Mouse (Mus musculus) thymus, postnatal 0 days (tissue): Measurements from ENCODE around the gene Dlg4. TPM values are rescaled to one million over a fixed set of nuclear protein-coding genes. Genes with fewer than 3 reads are reported as not detected.
A peak's percentile ranks its signal among the peaks of the same experiment; 100 is the strongest.

ENCODE experiments used
- DNase-seq: peaks from one replicate; pipeline ENCODE4 v3.0.0-alpha.2; 2015; ENCODE audit warnings: low spot score
- polyA plus RNA-seq: library from polyadenylated mRNA; unstranded; fragments of >200 nt; fragmentation: Nextera tagmentation; extraction: Ambion mirVana; gene quantifications from 2 replicates; pipeline ENCODE4 v1.2.1, GENCODE M21; 2015

Gene Dlg4
- polyA plus RNA-seq = 3.8 and 6.6 TPM in 2 replicates

DNA sequence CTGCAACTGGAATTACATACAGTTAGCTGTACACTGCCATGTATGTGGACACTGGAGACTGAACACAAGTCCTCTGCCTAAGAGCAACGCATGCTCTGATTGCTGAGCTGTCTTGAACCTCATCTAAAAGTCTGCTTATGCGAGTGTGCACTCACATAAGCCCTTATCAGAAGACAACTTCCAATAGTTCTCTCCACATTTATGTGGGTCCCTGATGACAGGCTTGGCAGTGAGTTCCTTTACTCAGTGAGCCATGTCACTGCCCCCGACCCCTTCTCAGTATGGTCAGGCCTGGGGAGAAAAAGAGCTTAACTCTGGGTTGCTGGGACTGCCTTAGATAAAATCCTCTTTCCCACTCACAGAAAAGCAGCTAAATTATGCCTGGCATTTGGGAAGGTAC, at the start of gene Dlg4:
Dlg4 (plus strand) TSS at position 274 of the 400 bp plus-strand sequence.
- DNase-seq = no peak

DNA sequence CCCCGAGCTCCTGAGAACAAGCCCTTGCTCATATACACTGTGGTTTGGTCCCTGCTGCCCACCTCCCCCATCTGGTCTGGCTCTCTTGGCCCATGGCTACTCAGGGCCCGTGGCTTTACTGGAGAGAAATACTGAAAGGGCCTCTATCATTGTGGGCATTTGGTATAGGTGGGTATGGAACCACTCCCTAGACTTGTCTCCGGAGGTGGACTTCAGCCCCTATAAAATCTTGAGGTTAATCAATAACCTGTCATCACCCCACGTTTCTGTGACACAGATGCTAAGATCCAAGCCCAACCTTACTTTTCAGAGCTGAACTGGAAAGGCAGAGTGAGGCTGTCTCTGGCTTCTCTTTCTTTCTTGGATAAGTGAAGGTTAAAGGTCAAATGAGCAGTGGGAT, 47.9 kb upstream of the Dlg4 start:
- DNase-seq = no peak

DNA sequence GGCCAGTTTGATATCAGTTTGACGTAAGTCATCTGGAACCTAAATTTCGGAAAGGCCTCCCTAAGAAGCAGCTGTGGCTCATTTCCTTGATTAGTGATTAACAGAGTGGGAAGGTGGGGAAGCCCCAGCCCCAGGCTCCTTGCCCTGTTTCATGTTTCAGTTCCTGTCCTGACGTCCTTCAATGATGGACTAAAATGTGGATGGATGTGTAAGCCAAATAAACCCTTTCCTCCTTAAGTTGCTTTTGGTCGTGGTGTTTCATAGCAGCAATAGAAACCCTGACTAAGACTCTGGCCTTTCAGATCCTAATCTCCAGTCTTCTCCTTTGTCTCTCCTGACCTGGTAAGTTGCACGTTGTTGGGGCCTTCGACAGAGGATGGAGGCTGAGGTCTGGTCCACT, 46.5 kb upstream of the Dlg4 start:
- no peak for DNase-seq

DNA sequence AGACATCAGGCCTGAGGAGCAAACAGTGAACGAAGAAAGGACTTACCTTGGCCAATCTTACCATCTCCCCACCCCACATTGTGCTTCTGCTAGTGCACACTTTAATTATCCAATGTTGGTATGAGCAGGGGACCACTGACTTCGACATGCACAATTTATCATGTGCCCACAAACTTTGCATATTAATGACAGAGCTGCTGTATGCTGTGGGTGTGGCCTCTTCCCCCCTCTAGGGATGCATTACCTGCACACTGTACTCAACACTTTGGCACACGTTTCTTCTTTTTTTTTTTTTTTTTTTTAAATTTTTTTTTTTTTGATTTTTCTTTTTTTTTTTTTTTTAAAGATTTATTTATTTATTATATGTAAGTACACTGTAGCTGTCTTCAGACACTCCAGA, 46.0 kb upstream of the Dlg4 start:
- no peak for DNase-seq

DNA sequence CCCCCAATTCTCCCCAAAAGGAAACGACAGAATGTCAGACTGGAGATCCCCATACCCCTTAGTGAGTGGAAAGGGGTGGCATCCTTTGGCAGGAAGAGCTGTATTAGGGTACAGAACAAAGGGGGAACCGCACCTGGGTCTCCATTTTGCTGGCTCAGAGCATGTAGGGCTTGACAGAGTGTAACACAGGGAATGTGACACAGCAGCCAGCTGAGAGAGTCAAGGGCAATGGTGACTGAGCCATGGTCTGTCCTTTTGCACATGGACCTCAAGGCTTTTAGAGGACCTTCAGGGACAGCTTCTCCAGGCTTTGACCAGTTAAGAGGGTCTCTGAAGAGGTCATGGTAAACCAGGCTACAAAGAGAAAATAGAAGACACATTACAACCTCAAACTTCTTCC, 41.8 kb upstream of the Dlg4 start:
- no peak for DNase-seq

DNA sequence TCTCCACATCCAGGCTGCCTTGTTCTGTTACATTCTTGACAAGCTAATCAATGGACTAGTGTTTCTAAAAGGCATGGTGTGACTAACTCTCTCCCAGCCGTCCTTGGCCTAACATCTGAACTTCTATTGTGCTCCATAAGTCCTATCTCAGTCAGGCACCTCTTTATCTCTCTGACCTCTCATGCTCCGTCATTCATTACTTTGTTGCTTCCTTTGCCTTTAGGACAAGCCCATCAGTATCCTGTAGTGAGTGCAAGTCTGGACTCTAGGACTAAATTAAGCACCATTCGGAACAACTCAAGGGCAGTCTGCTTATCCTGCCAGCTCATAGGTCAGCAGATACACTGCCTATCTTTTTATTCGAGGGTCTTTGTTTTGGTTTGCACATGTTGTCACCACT, 40.5 kb upstream of the Dlg4 start:
- DNase-seq = no peak

DNA sequence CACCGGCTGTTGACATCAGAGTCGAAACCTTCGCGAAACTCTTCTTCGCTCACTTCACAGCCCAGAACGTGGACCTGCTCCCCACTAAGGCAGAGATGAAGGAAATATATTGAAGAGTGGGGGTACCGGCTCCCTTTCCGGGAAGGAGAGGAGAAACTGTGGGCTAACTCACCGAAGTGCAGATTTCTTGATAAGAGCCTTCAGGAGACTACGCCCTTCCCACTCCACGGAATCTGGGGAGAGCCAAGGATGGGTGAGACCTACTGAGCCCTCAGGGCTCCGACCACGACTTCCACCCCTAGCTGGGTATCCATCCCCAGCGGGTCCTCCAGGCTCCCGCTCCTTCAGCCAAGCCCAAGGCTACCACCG, 36.9 kb upstream of the Dlg4 start:
- no peak for DNase-seq

DNA sequence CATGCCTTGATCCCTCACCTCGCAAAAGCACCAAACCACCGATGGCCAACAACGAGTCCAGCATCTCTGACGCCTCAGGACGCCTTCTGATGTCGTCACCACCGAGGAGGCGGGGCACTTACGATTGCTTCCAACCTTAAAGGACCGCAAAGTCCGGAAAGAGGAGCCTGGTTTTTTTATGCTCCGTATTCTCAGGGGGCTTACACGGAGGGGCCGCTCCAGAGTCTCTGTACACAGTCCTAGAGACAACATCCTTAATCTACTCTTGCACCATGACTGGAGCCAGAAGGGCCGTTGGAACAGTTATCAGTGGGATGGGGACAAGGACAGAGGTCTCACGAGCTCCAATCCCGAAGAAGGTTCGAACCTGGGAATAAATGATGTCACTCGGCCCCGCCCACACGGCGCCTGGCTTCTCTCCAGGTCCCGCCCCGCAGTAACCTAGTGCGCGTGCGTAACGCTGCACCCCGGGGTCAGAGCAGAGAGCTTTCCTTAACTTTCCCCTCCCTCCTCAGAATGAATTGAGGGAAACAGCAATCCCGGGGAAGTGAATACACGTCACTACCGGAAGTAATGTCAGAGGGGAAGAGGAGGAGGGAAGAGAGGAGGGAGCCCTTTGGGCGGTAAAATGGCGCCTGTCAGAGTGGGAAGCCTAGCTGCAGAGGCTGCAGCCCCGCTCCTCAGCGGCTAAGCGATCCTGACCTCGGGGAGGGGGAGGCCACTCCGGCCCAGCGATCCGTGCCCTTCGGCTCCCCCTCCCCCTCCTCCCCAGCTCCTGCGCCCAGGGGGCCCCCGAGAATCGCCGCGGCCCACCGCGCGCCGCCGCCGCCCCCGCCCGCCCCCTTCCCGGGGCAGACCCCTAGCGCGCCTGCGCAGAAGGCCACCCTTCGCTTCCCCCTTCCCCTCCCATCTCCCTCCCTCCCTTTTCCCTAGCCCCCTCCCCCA, 36.3 kb upstream of the Dlg4 start:
- DNase-seq = peak; percentile 91

DNA sequence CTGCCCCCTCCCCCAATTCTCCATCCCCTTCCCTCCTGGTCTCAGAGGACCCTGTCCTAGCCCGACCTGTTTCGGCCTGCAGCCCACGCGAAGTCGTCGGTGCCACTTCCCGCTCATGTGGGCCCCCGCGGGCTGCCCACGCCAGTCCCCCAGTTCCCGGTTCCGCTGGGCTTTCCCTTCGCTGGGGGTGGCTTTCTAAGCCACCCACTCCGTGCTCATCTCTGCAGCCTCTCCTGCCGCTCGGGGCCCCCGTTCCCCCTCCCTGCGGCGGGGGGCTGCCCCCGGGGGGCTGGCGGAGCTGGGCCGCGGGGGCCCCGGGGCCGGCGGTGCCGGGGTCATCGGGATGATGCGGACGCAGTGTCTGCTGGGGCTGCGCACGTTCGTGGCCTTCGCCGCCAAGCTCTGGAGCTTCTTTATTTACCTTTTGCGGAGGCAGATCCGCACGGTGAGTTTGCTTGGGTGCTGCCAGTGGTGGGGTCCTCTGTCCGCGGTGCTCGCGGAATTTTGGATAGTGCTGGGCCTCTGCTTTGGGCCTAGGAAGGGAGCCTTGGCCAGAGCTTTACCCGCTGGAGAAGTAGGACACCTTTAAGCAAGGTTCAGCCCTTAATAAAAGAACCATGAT, 35.5 kb upstream of the Dlg4 start, which contains the start of gene Ctdnep1:
Ctdnep1 (plus strand) TSS at position 16 of the 622 bp plus-strand sequence.
- DNase-seq = no peak

DNA sequence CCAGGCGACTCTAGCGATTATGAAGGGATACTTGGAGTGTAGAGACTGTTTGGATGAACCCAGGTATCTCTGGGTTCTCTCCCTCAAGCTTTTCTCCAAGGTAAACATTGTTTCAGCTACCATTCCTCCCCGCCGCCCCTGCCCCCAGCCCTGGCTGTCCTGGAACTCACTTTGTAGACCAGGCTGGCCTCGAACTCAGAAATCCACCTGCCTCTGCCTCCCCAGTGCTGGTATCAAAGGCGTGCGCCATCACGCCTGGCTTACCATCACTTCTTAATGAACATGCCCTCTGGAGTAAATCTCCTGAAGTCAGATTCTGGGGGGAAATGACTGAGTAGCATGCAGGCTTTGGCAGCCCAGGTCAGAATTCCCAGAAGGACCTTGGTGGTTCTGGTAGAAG, 34.5 kb upstream of the Dlg4 start, which contains the start of gene Elp5:
Elp5 (minus strand) TSS at position 293 of the 400 bp plus-strand sequence.
- DNase-seq = no peak

DNA sequence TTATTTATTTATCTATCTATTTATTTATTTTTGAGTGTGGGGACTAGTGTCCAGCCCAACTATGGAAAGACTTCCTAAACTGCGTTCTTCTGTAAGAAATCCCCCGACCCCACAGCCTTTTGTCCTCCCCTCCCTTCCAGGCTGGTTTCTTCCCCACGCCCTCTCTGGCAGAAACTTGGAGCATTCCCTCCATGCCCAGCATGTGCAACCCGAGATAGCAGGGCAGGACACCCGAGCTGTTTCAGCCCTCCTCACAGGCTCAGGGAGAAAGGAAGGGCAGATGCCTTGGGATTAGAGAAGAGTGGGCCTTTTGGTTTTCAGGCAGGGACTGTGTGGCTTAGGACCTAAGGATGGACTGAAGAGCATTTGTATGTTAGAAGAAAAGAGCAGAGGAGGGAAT, 33.9 kb upstream of the Dlg4 start:
- DNase-seq = no peak

DNA sequence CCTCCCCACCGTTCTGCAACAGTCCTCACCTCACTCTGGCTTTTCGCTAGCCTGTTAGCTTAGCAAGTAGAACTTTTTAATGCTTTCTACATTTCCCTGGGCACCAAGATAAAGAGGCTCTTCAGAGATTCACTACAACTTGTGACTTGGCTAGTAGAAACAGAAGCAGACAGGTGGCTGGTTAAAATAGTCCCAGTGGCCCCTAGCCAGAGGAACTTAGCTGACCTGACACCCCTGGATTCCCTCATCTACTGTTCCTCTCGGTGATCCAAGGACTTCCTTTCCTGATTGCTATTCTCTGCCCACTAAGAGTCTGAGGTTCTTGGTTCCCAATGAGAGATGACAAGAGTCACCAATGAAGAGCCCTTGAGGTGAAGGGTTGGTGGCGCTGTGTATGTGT, 33.4 kb upstream of the Dlg4 start:
- no peak for DNase-seq

DNA sequence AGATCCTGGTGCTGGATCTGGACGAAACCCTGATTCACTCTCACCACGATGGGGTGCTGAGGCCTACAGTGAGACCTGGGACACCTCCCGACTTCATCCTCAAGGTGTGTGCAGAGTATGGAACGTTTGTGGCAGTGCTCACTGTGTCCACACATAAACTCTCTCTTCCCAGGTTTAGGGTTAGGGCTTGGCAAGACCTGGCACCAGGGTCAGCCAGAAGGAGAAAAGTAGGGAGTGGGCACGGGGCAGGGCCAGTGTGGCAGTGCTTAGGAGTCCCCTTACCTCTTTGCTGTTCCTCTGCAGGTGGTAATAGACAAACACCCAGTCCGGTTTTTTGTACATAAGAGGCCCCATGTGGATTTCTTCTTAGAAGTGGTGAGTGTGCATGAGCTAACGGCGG, 32.3 kb upstream of the Dlg4 start:
- DNase-seq = no peak

DNA sequence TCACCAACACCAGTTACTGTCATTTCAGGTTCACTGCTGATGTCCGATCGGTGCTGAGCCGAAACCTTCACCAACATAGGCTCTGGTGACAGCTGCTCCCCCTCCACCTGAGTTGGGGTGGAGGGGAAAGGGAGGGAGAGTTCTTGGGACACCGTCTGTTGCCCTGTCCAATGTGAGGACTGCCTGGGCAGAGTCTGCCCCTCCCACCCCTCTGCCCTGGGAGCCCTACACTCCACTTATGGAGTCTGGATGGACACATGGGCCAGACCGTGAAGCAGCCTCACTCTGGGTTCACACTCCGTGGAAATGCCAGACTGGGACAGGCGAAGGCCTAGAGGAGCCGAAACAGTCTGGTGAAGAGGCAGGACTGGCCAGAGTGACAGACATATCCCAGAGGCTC, 26.8 kb upstream of the Dlg4 start:
- no peak for DNase-seq

DNA sequence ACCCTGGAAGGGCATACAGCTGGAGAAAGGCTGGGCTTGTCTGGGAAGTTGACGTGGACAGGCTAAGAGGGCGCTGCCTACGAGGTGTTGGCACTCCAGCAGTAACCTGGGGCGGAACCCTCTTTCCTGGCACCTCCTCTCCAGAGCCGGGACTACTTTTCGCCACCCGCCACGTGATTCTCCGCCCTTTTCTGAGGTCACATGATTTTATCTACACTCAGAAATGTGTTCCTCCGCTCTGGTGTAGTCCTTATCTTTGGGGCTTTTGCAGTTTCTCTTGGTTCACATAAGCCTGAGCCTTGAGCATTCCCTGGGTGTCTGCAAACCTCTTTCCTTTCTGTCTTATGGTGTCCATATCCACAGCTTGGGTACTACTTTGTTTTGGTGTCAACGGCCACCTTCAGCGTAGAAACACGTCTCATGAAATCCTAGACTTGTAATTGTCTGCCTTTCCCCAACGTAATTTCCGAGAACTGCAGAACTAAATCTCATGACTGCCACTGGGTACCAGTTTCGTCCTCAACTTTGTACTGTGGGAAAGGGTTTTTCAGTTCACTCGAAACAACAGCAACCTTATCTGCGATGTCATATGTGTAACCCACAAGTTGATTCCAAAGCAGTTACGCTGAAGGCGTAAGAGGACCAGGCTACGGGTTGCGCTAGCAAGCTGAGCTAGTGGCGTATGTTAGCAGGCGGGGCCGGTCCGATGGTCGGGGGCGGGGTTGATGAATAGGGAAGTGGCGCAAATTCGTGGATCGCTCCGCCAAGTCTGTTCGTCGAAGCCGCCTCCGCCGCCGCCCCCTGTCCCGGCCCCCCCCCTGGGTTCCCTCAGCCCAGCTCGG, 25.7 kb upstream of the Dlg4 start, which contains the start of gene Gabarap:
Gabarap (plus strand) TSS at position 294 of the 842 bp plus-strand sequence.
- peak; percentile 96 for DNase-seq

DNA sequence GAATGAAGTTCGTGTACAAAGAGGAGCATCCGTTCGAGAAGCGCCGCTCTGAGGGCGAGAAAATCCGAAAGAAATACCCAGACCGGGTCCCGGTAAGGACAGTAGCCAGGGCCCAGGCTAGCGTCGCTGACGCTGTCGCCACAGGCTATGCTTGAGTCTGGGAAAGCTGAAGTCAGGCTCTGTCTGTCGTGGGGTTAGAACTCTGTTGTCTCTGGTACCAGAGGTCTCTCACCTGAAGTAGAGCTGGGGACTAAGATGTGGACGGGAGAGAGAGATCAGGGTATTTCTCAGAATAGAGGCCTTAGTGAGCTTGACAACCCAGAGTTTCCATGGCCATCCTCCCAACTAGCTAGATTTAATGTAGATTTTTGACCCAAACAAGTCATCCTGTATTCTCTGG, 25.0 kb upstream of the Dlg4 start:
- no peak for DNase-seq

DNA sequence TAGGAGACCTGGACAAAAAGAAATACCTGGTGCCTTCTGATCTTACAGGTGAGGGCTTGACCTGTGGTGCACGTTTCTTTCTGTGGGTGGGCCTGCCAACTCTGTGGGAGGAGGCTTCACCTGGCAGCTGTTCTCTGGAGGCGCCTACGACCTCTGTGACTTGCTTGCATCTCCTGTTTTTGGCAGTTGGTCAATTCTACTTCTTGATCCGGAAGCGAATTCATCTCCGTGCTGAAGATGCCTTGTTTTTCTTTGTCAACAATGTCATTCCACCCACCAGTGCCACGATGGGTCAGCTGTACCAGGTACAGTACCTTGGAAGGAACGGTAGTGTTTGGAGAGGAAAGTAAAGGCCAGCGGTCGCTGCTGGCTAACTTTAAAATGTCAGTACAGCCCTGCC, 24.3 kb upstream of the Dlg4 start:
- DNase-seq = no peak

DNA sequence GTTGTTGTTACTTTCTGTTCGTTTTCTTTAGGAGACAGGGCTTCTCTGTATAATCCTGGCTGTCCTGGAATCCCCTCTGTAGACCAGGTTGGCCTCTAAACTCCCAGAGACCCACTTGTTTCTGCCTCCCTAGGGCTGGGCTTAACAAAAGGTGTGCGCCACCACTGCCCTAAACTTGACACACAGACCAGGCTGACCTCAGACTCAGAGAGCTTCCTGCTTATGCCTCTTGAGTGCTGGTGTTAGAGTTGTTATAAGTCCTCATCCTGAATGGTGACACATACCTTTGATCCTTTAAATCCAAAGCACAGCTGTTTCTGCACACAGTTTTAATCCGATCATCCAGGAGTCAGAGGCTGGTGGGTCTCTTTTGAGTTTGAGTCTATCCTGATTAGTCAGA, 23.8 kb upstream of the Dlg4 start:
- DNase-seq = no peak

DNA sequence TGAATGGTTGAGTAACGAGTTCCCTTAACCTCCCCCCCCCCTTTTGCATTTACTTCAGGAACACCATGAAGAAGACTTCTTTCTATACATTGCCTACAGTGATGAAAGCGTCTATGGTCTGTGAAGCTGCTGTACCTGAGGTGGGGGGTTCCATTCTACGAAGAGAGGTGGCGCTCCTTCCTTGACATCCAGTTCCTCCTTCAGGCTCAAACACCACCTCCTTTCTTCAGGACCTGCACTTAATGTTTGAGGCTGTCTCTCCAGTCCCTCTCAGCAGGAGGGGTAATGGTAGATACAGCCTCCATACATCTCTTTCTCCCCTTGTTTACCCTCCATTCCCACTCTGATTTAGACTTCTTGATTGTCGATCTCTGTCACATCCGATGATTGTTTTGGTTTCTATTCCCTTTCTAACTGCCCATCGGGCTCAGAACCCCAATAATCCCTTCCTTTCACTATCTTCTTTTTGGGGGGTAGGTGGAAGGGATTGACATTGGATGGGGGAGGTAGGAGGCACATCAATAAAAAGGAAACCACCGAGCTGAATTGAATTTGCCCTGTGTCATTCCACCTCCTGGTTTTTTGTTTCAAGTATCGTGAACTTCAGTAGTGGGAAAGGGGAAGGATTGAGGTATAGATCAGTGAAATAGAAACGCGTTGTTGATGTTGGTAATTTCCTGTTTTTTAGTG, 22.2 kb upstream of the Dlg4 start:
- DNase-seq = no peak

DNA sequence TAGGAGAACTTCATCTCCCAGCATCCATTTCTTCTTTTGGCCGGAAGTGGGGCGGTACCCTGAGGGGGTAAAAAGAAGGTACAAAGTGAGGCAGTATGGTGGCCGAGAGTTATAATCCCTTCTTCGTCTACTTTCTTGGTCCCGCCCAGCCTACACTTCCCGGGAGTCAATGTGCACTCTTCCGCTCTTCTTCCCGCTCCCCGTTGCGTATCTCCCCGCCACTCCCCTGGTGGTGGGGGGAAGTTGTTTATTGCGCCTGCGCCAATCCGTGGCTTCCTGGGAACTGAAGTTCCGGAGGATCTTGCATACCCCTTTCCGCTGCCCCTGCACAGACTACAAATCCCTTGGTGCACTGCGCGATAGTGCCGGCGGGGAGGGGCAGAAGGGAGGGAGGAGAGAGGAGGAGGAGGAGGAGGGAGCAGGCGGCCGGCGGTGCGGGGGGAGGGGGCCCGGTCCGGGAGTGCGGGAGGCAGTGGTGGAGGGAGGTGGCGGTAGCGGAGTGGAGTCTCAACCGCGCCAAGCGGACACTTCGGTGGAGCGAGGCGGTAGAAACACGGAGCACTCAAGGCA, 21.3 kb upstream of the Dlg4 start, which contains the start of gene Phf23:
Phf23 (plus strand) TSS at position 387 of the 570 bp plus-strand sequence.
- peak; percentile 99 for DNase-seq
